Comparison of ENCODE assay signal across 25 mouse cellular contexts in genomic region chr19:44306171-44306570, GRCm38 (mm10). TPM values are rescaled to one million over a fixed set of nuclear protein-coding genes. Genes with fewer than 3 reads are reported as not detected.
DNase-seq lines count a peak whose midpoint lies in the region; ATAC-seq lines count a peak whose summit lies in the region.
"Had no signal": no experiment of that assay in that cellular context is flagged by ENCODE, and none has a peak within 500 bp of the region (broad histone marks: within the 10 kb centered on the region; RNA-seq: fewer than 3 reads in every experiment).

No protein-coding gene starts in this region.

- no peak for ATAC-seq in midbrain, embryonic 11.5 days (ENCODE audit: low FRiP score)
- ATAC-seq in midbrain, embryonic 16.5 days: no peak
- ATAC-seq in kidney, embryonic 15.5 days (replicated peaks; ENCODE audit: low FRiP score): no peak
- ATAC-seq: CD4-positive, CD25-positive, alpha-beta regulatory T cell, adult 4 months; forebrain, postnatal 0 days had no signal

- peak; percentile 3 for DNase-seq in cerebellum, adult 9-11 months
- DNase-seq in cerebellum, postnatal 10 days: no peak
- DNase-seq in midbrain, embryonic 11.5 days (ENCODE audit: low spot score, missing footprints): peak; percentile 71
- DNase-seq in limb, embryonic 10.5 days (ENCODE audit: low spot score): peak; percentile 24
- no peak for DNase-seq in embryo, embryonic 9.5 days (ENCODE audit: extremely low spot score)
- DNase-seq: adrenal gland, adult 8-10 months; cerebellum, adult 18-20 months; forebrain, postnatal 0 days; gastrocnemius, postnatal 14 days; heart, adult 2 months; heart, postnatal 36 days; kidney, adult 9 months; kidney, postnatal 25 days; liver; thymus, postnatal 14 days had no signal

- H3K4me1 ChIP-seq in midbrain, embryonic 11.5 days (ENCODE audit: control insufficient read depth, insufficient read depth, low read length): peaks cover 11% of the 10 kb centered on the region
- peaks cover 32% of the 10 kb centered on the region for H3K4me1 ChIP-seq in midbrain, embryonic 16.5 days (ENCODE audit: control insufficient read depth, insufficient read depth, low read length)
- H3K4me1 ChIP-seq in limb, embryonic 10.5 days: peaks cover 4% of the 10 kb centered on the region; the same call in 1 of the 2 replicates
- peaks cover 34% of the 10 kb centered on the region for H3K4me1 ChIP-seq in kidney, embryonic 15.5 days

- no peaks in the 10 kb centered on the region for H3K9me3 ChIP-seq in midbrain, embryonic 11.5 days (ENCODE audit: control insufficient read depth, low read length)
- H3K9me3 ChIP-seq in midbrain, embryonic 16.5 days (replicated peaks; ENCODE audit: control insufficient read depth, low read length, poor library complexity, severe bottlenecking): no peaks in the 10 kb centered on the region
- no peaks in the 10 kb centered on the region for H3K9me3 ChIP-seq in limb, embryonic 10.5 days (replicated peaks)
- H3K9me3 ChIP-seq in kidney, embryonic 15.5 days (replicated peaks): no peaks in the 10 kb centered on the region
- H3K9me3 ChIP-seq: heart, embryonic 15.5 days; hindbrain, embryonic 13.5 days had no signal

- H3K4me3 ChIP-seq in midbrain, embryonic 11.5 days (ENCODE audit: low read depth, low read length): no peak overlapping the region
- H3K4me3 ChIP-seq in midbrain, embryonic 16.5 days (ENCODE audit: low read depth, low read length): no peak overlapping the region
- H3K4me3 ChIP-seq in limb, embryonic 10.5 days: no peak overlapping the region
- no peak overlapping the region for H3K4me3 ChIP-seq in kidney, embryonic 15.5 days (replicated peaks)
- H3K4me3 ChIP-seq: heart, adult 2 months; heart, embryonic 15.5 days; hindbrain, embryonic 13.5 days; left cerebral cortex, adult 2 months had no signal

- H3K27me3 ChIP-seq in midbrain, embryonic 11.5 days (ENCODE audit: control insufficient read depth, insufficient read depth, low read length): no peaks in the 10 kb centered on the region
- H3K27me3 ChIP-seq in midbrain, embryonic 16.5 days (ENCODE audit: control insufficient read depth, insufficient read depth, low read depth, low read length): no peaks in the 10 kb centered on the region
- H3K27me3 ChIP-seq in limb, embryonic 10.5 days (ENCODE audit: low read depth, poor library complexity, severe bottlenecking): no peaks in the 10 kb centered on the region
- no peaks in the 10 kb centered on the region for H3K27me3 ChIP-seq in kidney, embryonic 15.5 days
- H3K27me3 ChIP-seq: heart, embryonic 15.5 days; hindbrain, embryonic 13.5 days had no signal

- peaks cover 38% of the 10 kb centered on the region for H3K36me3 ChIP-seq in midbrain, embryonic 11.5 days (ENCODE audit: control insufficient read depth, insufficient read depth, low read length)
- H3K36me3 ChIP-seq in midbrain, embryonic 16.5 days (ENCODE audit: control insufficient read depth, insufficient read depth, low read length): peaks cover 43% of the 10 kb centered on the region
- peaks cover 79% of the 10 kb centered on the region for H3K36me3 ChIP-seq in limb, embryonic 10.5 days
- peaks cover 83% of the 10 kb centered on the region for H3K36me3 ChIP-seq in kidney, embryonic 15.5 days

- no peak overlapping the region for H3K9ac ChIP-seq in midbrain, embryonic 11.5 days (ENCODE audit: low read length)
- no peak overlapping the region for H3K9ac ChIP-seq in midbrain, embryonic 16.5 days (ENCODE audit: low read depth, low read length)
- no peak overlapping the region for H3K9ac ChIP-seq in kidney, embryonic 15.5 days
- H3K9ac ChIP-seq: forebrain, postnatal 0 days; heart, embryonic 15.5 days; hindbrain, embryonic 13.5 days had no signal

- H3K27ac ChIP-seq in midbrain, embryonic 11.5 days (ENCODE audit: low read depth, low read length): no peak overlapping the region
- H3K27ac ChIP-seq in midbrain, embryonic 16.5 days (ENCODE audit: low read length): no peak overlapping the region
- H3K27ac ChIP-seq in limb, embryonic 10.5 days: no peak overlapping the region
- H3K27ac ChIP-seq in kidney, embryonic 15.5 days: no peak overlapping the region
- H3K27ac ChIP-seq: heart, adult 2 months; heart, embryonic 15.5 days; hindbrain, embryonic 13.5 days; macrophage; stomach, postnatal 0 days had no signal

- 89% methylated on average over 7 of the region's 7 CpGs for WGBS in midbrain, embryonic 11.5 days
- 76% methylated on average over 7 of the region's 7 CpGs for WGBS in midbrain, embryonic 16.5 days
- 85% methylated on average over 7 of the region's 7 CpGs for WGBS in limb, embryonic 10.5 days
- 68% methylated on average over 7 of the region's 7 CpGs for WGBS in kidney, embryonic 15.5 days

- H3K4me2 ChIP-seq in midbrain, embryonic 11.5 days: no peak overlapping the region
- no peak overlapping the region for H3K4me2 ChIP-seq in midbrain, embryonic 16.5 days (ENCODE audit: low read length)
- no peak overlapping the region for H3K4me2 ChIP-seq in kidney, embryonic 15.5 days
- H3K4me2 ChIP-seq: heart, embryonic 15.5 days; hindbrain, embryonic 13.5 days had no signal

RNA-seq across cellular contexts. Expression of gene Scd2, which starts 12.7 kb away (rescaled TPM):
- 353 and 358 TPM in 2 replicates for polyA plus RNA-seq in midbrain, embryonic 11.5 days (2014; fragmentation: Nextera tagmentation; extraction: Ambion mirVana)
- polyA plus RNA-seq in midbrain, embryonic 16.5 days (2015; fragmentation: Nextera tagmentation; extraction: Ambion mirVana): 281 and 311 TPM in 2 replicates
- polyA plus RNA-seq in limb, embryonic 10.5 days (2016; fragmentation: Nextera tagmentation; extraction: Ambion mirVana): 324 and 335 TPM in 2 replicates
- 185 and 195 TPM in 2 replicates for polyA plus RNA-seq in kidney, embryonic 15.5 days (2015; fragmentation: Nextera tagmentation; extraction: Ambion mirVana)

RNA-seq across cellular contexts. Expression of gene Scd4, which starts 26.7 kb away (rescaled TPM):
- 0.06 TPM in 1 of 2 replicates, not detected in the other for polyA plus RNA-seq in midbrain, embryonic 11.5 days (2014; fragmentation: Nextera tagmentation; extraction: Ambion mirVana)
- polyA plus RNA-seq in midbrain, embryonic 16.5 days (2015; fragmentation: Nextera tagmentation; extraction: Ambion mirVana): 0.18 and 0.19 TPM in 2 replicates
- polyA plus RNA-seq in limb, embryonic 10.5 days (2016; fragmentation: Nextera tagmentation; extraction: Ambion mirVana): 0.08 and 0.11 TPM in 2 replicates
- 0.09 and 0.10 TPM in 2 replicates for polyA plus RNA-seq in kidney, embryonic 15.5 days (2015; fragmentation: Nextera tagmentation; extraction: Ambion mirVana)
- polyA plus RNA-seq: embryonic facial prominence, embryonic 11.5 days; forebrain, embryonic 11.5 days had no signal

Comparison
In these comparisons a context has a peak if more than half of its experiments do, and no peak if none do; other contexts are left out.
1. DNase-seq: peak in cerebellum, adult 9-11 months (single experiment), midbrain, embryonic 11.5 days (single experiment) and limb, embryonic 10.5 days (single experiment); none in cerebellum, postnatal 10 days (0 of 2) and embryo, embryonic 9.5 days (single experiment).